Mouse (Mus musculus): Measurements from ENCODE around the gene Syce2. TPM values are rescaled to one million over a fixed set of nuclear protein-coding genes. Genes with fewer than 3 reads are reported as not detected.
"Not testable (repeated sequence)": the region's sequence is repeated elsewhere in the genome, so short reads cannot be mapped to it uniquely, and the experiment has no call there.

Gene Syce2
- total RNA-seq, 2 experiments from 2014 or later: 15.3 to 18.0 TPM

DNA sequence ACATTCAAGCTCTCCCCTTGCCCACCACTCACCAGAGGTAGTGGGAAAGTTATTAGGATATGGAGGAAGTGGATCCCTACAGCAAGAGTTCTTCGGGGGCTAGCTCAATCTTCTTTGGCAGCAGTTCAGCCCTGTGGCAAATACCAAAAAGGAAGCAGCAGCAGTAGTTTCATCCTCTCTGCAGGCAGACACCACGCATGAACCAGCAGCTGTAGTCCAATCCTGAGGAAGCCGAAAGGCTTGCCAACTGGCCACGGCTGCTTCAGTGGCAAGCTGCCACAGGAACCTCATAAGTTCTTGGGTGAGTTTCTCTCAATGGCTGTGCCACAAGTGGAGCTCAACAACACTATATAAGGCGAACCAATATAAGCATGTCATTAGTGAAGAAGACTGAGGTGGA, 24.1 kb downstream of the Syce2 start:
- no peak for DNase-seq (ENCODE audit: low spot score in 2 of 2)

DNA sequence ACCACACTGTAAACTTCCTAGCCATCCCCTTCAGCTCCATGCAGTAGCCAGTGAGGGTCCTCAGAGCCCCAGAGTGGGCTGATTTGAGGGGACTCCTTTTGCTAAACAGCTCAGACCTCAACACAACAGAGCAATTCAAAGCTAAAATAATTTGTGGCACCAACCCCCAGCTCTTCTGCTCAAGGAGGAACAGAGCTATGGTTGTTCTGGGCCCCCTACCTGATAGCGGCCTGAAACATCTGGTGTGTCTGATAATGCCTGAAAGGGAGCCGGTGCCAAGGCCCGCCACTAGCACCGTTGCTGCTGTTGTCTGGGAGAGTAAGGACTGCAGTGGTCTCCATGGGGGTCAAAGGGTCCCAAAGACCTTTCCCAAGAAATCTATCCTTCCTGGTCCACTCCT, 29.2 kb downstream of the Syce2 start:
- DNase-seq (ENCODE audit: low spot score in 2 of 2): no peak

DNA sequence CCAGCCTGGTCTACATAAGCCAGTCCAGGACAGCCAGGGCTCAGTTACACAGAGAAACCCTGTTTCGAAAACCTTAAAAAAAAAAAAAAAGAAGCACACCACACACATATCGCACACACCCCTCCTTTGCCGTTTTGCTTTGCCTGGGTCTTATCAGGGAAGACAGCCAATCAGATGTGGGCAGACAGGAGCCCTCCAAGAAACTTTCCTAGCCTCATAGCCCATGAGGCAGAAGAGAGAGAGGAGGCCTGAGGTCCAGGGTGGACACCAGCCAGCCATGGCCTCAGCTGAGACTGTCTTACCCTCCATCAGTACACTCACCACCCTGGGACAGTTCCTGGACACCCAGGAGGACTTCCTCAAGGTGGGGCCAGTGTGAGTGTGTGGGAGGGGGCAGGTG, 29.8 kb downstream of the Syce2 start, which contains the start of gene Klf1:
Klf1 (plus strand) TSS at position 177 of the 400 bp plus-strand sequence.
- no peak for DNase-seq (ENCODE audit: low spot score in 2 of 2)

DNA sequence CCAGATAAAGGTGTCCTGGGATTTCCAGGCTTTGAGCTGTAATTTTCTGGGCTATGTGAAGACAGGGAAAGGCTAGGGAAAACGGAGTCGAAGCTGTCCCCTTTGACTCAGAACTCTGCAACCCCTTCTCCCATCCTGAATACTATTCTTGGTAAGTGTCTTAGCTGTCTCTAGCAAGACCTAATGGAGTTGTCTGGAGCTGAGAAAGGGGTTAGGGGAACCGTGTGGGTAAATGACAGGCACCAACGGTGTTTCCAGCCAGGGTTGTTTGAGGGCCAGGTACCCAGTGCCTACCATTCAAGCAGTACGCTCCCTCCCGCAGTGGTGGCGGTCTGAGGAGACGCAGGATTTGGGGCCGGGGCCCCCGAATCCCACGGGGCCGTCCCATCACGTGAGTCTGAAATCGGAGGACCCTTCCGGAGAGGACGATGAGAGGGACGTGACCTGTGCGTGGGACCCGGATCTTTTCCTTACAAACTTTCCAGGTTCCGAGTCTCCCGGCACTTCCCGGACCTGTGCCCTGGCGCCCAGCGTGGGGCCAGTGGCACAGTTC, 30.5 kb downstream of the Syce2 start:
- DNase-seq (ENCODE audit: low spot score in 2 of 2): no peak

DNA sequence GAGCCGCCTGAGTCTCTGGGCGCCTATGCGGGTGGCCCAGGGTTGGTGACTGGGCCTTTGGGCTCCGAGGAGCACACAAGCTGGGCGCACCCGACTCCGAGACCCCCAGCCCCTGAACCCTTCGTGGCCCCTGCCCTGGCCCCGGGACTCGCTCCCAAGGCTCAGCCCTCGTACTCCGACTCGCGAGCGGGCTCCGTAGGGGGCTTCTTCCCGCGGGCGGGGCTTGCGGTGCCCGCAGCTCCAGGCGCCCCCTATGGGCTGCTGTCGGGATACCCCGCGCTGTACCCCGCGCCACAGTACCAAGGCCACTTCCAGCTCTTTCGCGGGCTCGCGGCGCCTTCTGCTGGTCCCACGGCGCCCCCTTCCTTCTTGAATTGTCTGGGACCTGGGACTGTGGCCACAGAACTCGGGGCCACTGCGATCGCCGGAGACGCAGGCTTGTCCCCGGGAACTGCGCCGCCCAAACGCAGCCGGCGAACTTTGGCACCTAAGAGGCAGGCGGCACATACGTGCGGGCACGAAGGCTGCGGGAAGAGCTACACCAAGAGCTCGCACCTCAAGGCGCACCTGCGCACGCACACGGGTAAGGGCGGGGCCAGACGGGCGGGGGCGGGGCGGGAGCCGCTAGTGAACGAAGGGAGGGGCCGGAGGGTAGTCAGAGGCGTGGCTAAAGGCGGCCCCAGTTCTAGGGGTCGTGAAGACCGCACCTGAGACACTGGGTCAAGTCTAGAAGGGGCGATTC, 31.2 kb downstream of the Syce2 start:
- DNase-seq (ENCODE audit: low spot score in 2 of 2): peak; percentile 87 to 93

DNA sequence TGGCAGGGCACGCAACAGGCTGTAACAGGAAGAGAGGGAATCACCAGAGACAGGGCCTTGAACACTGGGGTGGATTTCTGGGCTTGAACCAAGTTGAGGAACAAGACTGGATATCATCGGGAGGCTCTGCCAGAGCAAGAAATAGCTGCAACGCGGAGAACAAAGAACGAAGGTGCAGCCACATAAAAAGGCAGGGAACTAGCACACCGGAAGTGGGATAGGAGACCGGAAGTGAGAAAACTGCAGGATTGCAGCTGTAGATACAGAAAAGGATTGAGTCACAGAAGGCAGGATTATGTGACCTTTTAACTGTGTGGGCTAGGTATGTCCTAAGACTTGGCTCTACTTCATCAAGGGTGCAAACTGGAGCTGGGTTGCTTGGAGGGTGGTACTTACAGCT, 32.4 kb downstream of the Syce2 start:
- DNase-seq (ENCODE audit: low spot score in 2 of 2): no peak

DNA sequence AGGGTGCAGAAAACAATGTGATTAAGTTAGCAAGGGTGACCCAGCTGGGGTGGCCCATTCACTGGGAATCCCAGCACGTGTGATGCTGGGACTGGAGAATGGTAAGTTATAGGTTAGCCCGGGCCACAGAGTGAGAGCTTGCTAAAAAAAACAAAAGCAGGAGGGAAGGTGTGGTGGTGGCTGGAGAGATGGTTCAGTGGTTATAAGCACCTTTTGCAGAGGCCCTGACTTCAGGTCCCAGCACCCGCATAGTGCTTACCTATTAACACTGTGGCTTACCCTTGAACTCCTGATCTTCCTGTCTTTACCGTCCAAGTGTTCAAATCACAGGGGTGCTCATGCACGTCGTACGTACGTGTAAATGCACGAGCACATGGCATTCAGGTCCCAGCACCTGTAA, 35.1 kb downstream of the Syce2 start:
- DNase-seq (ENCODE audit: low spot score in 2 of 2): no peak

DNA sequence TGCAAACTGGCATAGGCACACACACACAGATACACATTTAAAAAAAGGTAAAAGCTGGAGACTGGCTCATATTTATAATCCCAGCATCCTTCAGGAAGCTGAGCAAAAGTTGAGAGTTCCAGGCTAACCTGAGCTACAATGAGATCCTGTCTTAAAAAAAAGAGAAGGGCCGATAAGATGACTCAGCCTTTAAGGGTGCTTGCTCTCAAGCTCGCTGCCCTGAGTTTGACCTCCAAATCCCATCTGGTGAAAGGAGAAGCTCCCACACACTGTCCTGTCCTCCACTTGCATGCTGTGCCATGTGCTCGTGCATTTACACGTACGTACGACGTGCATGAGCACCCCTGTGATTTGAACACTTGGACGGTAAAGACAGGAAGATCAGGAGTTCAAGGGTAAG, 35.6 kb downstream of the Syce2 start:
- DNase-seq (ENCODE audit: low spot score in 2 of 2): no peak

DNA sequence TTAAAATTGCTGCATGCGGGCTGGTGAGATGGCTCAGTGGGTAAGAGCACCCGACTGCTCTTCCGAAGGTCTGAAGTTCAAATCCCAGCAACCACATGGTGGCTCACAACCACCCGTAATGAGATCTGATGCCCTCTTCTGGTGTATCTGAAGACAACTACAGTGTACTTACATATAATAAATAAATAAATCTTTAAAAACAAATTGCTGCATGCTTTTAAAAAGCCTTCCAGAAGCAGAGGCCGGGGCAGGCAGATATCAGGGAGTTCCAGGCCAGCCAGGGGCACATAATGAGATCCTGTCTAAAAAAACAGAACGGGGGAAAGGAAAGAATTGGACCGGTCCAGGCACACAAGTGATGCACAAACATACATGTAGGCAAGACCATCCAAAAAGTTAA, 36.1 kb downstream of the Syce2 start:
- DNase-seq (ENCODE audit: low spot score in 2 of 2): not testable (repeated sequence)

DNA sequence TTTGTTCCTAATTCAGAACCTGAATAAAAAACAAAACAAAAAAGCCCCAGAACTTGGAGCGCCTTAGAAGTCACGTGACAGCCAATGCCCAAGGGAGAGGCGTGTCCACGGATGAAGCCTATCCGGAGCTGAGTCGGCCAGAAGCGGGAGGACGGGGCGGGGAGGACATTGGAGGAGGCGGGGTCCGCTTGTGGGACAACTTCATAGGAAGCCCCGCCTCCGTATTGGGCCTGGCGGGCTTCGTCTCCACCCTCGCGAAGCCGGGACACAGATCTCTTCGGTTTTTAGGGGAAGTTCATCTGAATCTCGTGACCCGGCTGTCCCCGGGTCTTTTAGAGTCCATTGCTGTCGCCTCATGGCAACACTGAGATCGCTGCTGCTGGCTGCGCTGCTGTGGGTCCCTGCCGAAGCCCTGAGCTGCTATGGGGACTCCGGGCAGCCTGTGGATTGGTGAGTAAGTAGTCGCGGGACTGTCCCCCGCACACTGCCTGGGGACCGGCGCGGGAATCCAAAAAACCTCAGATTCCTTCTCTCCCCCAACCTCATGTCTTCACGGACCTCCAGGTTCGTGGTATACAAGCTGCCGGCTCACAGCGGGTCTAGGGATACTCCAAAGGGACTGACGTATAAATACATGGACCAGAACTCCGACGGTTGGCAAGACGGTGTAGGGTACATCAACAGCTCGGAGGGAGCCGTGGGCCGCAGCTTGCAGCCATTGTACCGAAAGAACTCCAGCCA, 36.7 kb downstream of the Syce2 start, which contains the start of gene Dnase2a:
Dnase2a (plus strand) TSS at position 140 of the 741 bp plus-strand sequence.
- peak; percentile 93 to 97 for DNase-seq (ENCODE audit: low spot score in 2 of 2)

DNA sequence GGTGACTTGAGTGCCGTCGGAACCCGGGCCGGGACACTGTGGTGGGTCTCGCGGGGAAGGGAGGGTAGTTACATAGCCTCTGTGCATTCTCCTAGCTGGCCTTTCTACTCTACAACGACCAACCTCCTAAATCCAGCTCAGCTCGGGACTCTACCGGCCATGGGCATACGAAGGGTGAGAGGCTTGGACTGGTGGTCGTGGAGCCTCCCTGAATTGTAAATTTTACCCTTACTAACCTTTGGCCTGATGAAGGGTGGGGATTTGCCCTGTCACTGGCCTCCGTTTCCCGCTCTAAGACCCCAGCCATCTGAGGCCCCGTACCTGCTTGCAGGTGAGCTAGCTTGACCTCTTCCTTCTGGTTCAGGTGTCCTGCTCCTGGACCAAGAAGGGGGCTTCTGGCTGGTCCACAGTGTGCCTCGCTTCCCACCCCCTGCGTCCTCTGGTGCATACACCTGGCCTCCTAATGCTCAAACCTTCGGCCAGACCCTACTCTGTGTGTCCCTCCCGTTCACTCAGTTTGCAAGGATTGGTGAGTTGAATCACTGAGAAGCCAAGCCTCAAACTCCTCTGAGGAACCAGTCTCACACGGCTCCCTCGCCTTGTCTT, 37.4 kb downstream of the Syce2 start:
- no peak for DNase-seq (ENCODE audit: low spot score in 2 of 2)

DNA sequence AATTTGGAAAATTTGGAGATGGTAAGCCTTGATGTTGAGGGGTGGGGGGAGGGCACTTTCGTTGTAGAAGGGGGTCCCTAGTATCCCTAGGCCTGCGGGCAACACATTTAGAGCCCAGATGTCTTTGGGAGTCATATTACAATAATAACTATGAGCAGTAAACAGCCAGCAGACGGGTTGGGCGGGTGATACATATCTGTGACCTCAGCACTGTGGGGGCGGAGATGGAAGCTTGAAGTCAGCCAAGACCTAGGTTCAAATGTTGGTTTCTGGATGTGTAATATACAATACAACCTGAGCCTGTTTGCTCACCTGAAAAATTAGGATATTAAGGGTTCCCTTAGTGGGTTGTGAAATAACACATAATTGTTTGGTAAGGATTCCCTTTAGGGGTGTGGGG, 38.0 kb downstream of the Syce2 start:
- no peak for DNase-seq (ENCODE audit: low spot score in 2 of 2)

DNA sequence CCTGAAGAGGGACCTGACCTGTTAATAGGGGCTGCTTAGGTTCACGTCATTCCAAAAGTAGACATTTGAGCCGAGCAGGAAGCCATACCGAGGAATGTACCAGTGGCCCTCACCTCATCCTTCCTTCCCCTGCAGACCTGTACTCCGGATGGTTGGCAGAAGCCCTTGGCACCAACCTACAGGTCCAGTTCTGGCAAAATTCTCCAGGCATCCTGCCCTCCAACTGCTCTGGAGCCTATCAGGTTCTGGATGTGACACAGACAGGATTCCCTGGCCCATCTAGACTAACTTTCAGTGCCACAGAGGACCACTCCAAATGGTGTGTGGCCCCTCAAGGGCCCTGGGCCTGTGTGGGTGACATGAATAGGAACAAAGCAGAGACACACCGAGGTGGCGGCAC, 38.6 kb downstream of the Syce2 start:
- no peak for DNase-seq (ENCODE audit: low spot score in 2 of 2)

DNA sequence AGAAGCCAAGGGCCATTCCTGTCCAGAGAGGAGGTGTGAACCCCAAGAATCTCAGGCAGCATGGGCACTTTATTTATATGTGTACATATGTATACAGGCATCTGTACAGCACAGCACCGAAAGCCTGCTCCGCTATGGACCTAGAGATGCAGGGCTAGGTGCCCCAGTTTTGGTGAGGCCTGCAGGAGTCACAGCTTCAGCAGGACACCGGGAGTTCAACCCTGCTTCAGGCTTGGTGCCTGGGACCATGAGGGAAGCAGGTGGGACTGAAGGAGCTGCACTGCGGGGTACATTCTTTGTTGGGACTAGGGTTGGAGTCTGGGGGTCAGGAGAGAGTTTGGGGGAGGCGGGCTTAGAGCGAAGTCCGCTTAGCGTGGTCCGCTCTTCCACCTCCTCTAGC, 39.9 kb downstream of the Syce2 start:
- no peak for DNase-seq (ENCODE audit: low spot score in 2 of 2)

DNA sequence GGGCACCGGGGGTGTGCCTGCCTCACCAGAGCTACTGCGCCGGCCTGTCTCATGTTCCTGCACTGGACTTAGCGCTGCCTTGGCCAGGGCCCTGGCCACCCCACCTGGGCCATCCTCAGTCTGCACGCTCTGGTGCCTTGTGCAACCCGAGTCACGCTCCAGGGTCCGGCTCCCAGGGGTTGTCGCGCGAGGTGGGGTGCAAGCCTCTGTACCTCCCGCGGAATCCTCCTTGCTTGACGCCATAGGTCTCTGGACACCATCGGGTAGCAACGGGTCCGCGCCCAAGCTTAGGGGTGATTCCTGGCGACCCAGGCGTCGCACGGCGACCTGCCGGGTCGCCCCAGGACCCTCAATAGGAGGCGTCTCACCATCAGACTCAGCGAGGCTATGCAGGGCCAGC, 40.5 kb downstream of the Syce2 start:
- DNase-seq (ENCODE audit: low spot score in 2 of 2): no peak

DNA sequence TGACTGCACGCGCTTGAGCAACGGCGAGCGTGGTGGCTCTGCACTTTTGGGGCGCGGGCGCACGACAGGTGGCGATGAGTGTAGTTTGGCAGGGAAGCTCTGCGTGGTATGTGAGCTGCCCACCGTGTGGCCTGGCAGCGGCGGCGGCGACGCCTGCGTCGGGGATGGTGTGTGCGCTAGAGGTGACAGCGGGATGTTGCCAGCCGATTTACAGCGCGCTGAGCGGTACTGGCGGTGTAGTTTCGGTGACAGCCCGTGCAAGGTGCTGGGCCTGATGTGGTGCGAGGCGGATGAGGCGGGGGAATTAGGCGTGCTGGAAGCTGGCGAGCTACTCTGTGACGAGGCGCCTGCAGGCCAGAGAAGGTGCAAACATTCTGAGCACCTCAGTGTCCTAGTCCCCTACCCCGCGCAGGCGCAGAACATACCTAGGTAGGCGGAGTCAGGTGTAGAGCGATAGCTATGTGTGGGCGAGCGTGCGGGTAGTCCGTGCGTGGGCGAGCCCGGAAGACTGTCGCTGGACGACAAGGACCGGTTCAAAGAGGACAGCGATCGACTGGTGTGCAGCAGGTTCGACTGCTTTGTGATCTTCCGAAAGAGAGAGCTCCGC, 41.1 kb downstream of the Syce2 start:
- no peak for DNase-seq (ENCODE audit: low spot score in 2 of 2)

DNA sequence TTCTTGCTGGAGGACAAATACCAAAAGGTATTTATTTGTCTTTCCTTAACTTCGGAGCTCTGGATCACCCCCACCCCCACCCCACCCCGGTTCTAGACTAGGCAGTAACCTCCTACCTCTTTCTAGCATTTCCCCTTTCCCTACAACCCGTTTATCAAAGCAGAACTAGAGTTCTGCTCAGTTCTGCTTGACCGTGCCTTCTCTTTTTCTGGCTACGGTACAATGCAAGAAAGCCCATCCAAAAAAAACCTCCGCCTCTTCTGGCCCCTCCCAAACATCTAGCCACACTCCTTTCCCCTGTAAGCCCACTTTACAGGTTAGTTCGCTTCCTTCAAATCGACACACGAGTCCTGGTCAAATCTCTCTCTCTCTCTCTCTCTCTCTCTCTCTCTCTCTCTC, 41.6 kb downstream of the Syce2 start:
- DNase-seq (ENCODE audit: low spot score in 2 of 2): no peak

DNA sequence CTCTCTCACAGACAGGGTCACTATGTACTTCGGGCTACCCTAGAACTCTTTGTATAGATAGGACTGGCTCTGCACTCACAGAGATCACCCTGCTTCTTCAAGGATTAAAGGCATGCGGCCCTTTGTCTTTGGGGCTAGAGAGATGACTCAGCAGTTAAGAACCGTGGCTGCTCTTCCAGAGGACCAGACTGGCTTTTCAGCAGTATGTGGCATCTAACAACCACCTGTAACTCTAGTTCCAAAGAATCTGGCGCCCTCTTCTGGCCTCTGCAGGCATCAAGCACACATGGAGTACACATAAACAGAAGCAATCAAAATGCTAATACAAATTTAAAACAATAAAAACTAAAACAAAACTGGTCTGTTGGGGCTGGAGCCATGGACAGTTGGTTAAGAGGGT, 42.0 kb downstream of the Syce2 start:
- DNase-seq (ENCODE audit: low spot score in 2 of 2): no peak

DNA sequence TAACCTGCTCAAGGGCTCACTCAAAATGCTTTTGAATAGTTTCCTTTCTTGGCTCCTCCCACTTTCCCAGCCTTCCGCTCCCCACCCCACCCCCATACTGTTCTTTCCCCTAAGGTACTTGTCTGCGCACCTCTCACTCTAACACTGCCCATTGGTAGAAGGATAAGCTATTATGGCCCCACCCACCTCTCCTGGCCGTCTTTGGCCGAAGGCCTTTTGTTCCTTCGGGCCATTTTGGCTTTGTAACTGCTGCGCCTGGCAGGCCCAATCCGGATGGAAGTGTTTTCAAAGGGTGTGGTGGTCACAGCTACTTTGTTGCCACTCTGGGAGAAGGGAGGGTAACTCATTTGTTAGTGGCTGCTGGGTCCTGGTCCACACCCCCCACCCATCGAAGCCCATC, 43.4 kb downstream of the Syce2 start:
- no peak for DNase-seq (ENCODE audit: low spot score in 2 of 2)

DNA sequence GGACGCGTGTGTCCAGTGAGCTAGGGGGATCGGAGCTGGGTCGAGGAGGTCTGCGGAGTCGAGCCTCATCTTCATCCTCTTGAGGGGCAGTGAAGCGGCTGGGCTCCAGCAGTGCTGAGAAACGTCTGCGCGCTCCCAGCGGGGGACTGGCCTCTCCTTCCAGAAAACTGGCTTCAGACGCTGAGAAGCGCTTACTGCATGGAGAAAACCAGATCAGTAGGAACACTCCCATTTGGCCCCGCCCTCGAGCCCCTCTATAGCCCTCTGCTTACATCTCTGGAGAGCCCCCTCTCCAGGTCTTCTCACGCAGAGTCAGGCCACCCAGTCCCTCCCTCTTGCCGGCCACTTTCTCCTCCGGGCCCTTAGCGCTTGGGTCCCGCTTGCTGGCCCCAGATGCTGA, 45.9 kb downstream of the Syce2 start:
- no peak for DNase-seq (ENCODE audit: low spot score in 2 of 2)

DNA sequence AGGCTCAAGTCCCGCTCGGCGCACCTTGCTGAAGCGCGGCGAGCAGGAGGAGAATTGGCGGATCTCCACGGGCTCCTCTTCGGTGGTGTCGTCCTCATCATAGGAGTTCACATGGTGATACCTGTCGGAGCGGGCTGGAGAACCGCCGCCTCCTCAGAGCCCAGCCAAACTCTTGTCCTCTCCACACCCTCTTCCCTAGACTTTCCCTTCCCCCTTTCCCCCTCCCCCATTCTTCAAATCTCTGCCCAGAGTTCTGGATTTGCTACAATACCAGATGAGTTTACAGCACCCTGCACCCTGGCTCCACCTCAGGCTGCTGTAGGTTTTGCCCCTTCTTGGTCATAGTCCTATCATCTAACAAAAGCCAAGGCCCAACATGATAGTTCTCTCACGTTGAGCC, 46.7 kb downstream of the Syce2 start:
- DNase-seq (ENCODE audit: low spot score in 2 of 2): no peak

DNA sequence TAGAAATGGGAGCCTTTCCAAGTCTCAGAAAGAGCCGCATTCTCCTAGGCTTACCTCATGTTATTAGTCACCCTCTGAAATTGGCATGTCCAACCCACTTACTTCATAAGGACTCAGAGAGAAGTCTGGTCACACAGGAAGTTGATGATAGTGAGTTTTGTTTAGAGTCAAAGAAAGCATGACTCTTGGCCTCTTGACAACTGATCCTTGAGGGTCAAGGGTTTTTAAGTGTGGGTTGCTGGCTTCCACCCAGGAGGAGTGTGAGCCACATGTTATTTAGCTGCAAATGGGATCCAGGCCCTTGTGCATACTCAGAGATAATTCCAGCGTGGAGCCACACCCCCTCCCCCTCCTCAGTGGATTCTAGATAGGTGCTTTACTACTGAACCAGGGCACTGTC, 49.7 kb downstream of the Syce2 start:
- no peak for DNase-seq (ENCODE audit: low spot score in 2 of 2)

All from gastrocnemius, postnatal 4 days (tissue).